Mouse (Mus musculus) CH12.LX (cell line): ENCODE measurements around the gene Tmc8. TPM values are rescaled to one million over a fixed set of nuclear protein-coding genes. Genes with fewer than 3 reads are reported as not detected.
A peak's percentile ranks its signal among the peaks of the same experiment; 100 is the strongest.

Experiments
- DNase-seq: peaks from one replicate; pipeline ENCODE4 v3.0.0-alpha.2; 2013; ENCODE audit errors: extremely low read depth
- H3K27ac ChIP-seq: 2 replicates; pipeline ENCODE4 v1.5.1; 2012; ENCODE audit warnings: low read depth, mild to moderate bottlenecking, control low read depth, moderate library complexity; ENCODE audit not compliant: insufficient read depth
- H3K27me3 ChIP-seq: replicated peaks from 2 replicates; pipeline ENCODE3; 2012; ENCODE audit warnings: inconsistent platforms
- H3K36me3 ChIP-seq, 2 experiments: replicated peaks in 1 of 2; 2 replicates each; pipeline versions ENCODE3 to v1.6.1; 2012; ENCODE audit warnings: inconsistent platforms in 1 of 2, low read length in 1 of 2, mild to moderate bottlenecking in 1 of 2, mixed read lengths in 1 of 2, moderate library complexity in 1 of 2; ENCODE audit not compliant: control insufficient read depth in 1 of 2, insufficient read depth in 1 of 2
- H3K4me1 ChIP-seq, 2 experiments: 2 replicates each; pipeline ENCODE4 v1.6.1; 2012; ENCODE audit warnings: inconsistent platforms in 1 of 2, moderate library complexity in 1 of 2; ENCODE audit not compliant: insufficient read depth in 2 of 2, control insufficient read depth in 1 of 2
- H3K4me2 ChIP-seq: 2 replicates; pipeline ENCODE4 v1.6.1; 2012; ENCODE audit warnings: low read depth, mild to moderate bottlenecking, control low read depth; ENCODE audit not compliant: poor library complexity, insufficient read depth, severe bottlenecking
- H3K4me3 ChIP-seq, 3 experiments: fragments of 150-350 bp in 1 of 3; sonication (generic) in 1 of 3; replicated peaks in 1 of 3; 2 replicates each; pipeline versions ENCODE3 to v1.5.1; 2011 to 2012; ENCODE audit warnings: low read depth in 2 of 3, low read length in 2 of 3, mild to moderate bottlenecking in 2 of 3, moderate library complexity in 2 of 3, control low read depth in 1 of 3, improper control_type of control experiment in 1 of 3, inconsistent platforms in 1 of 3, mixed read lengths in 1 of 3; ENCODE audit not compliant: poor library complexity in 1 of 3
- H3K79me2 ChIP-seq: replicated peaks from 2 replicates; pipeline ENCODE4 v1.6.1; 2012; ENCODE audit warnings: mild to moderate bottlenecking, moderate library complexity; ENCODE audit not compliant: control insufficient read depth, poor library complexity, insufficient read depth, severe bottlenecking; ENCODE audit errors: extremely low read depth
- H3K9ac ChIP-seq: 2 replicates; pipeline ENCODE4 v1.6.1; 2012; ENCODE audit warnings: low read depth, mild to moderate bottlenecking, control low read depth, moderate library complexity; ENCODE audit not compliant: insufficient read depth
- H3K9me3 ChIP-seq: replicated peaks from 2 replicates; pipeline ENCODE3; 2012; ENCODE audit warnings: low read length, inconsistent platforms, mixed read lengths
- BHLHE40 ChIP-seq: IDR thresholded peaks from 2 replicates; pipeline ENCODE4 v1.6.1; 2011; ENCODE audit warnings: mild to moderate bottlenecking, low read depth, low read length, improper control_type of control experiment
- CHD1 ChIP-seq: IDR thresholded peaks from 2 replicates; pipeline ENCODE4 v1.6.1; 2012; ENCODE audit warnings: low read depth, low read length, improper control_type of control experiment, inconsistent platforms
- CHD2 ChIP-seq: IDR thresholded peaks from 2 replicates; pipeline ENCODE4 v1.6.1; 2011; ENCODE audit warnings: low read length, improper control_type of control experiment
- CTCF ChIP-seq, 2 experiments: IDR thresholded peaks in 1 of 2; conservative IDR thresholded peaks in 1 of 2; 2 replicates each; pipeline ENCODE4 v1.5.1; 2011 to 2012; ENCODE audit warnings: low read depth in 2 of 2, low read length in 2 of 2, improper control_type of control experiment in 1 of 2, inconsistent platforms in 1 of 2, mild to moderate bottlenecking in 1 of 2, moderate library complexity in 1 of 2
- E2F4 ChIP-seq: IDR thresholded peaks from 2 replicates; pipeline ENCODE4 v1.6.1; 2011; ENCODE audit warnings: low read depth, low read length, improper control_type of control experiment; ENCODE audit not compliant: insufficient replicate concordance
- ELF1 ChIP-seq: IDR thresholded peaks from 2 replicates; pipeline ENCODE4 v1.6.1; 2014; ENCODE audit warnings: low read depth, mild to moderate bottlenecking, inconsistent platforms, low read length, improper control_type of control experiment
- EP300 ChIP-seq: IDR thresholded peaks from 2 replicates; pipeline ENCODE4 v1.6.1; 2011; ENCODE audit warnings: low read length, improper control_type of control experiment
- ETS1 ChIP-seq: conservative IDR thresholded peaks from 2 replicates; pipeline ENCODE4 v1.6.1; 2012; ENCODE audit warnings: low read depth, mild to moderate bottlenecking, inconsistent platforms, low read length, improper control_type of control experiment, moderate library complexity
- GABPA ChIP-seq: IDR thresholded peaks from 2 replicates; pipeline ENCODE4 v1.6.1; 2012; ENCODE audit warnings: low read depth, low read length, improper control_type of control experiment, inconsistent platforms; ENCODE audit not compliant: insufficient replicate concordance
- HCFC1 ChIP-seq: IDR thresholded peaks from 2 replicates; pipeline ENCODE4 v1.6.1; 2012; ENCODE audit warnings: low read depth, mild to moderate bottlenecking, inconsistent platforms, low read length, improper control_type of control experiment
- IRF4 ChIP-seq: IDR thresholded peaks from 2 replicates; pipeline ENCODE4 v1.6.1; 2014; ENCODE audit warnings: low read depth, mild to moderate bottlenecking, inconsistent platforms, low read length, improper control_type of control experiment
- JUN ChIP-seq: IDR thresholded peaks from 2 replicates; pipeline ENCODE4 v1.6.1; 2011; ENCODE audit warnings: low read depth, mild to moderate bottlenecking, low read length, improper control_type of control experiment, moderate library complexity; ENCODE audit not compliant: insufficient read depth
- JUND ChIP-seq: conservative IDR thresholded peaks from 2 replicates; pipeline ENCODE4 v1.6.1; 2011; ENCODE audit warnings: low read depth, low read length, improper control_type of control experiment
- KAT2A ChIP-seq: IDR thresholded peaks from 2 replicates; pipeline ENCODE4 v1.6.1; 2012; ENCODE audit warnings: low read length, improper control_type of control experiment, inconsistent platforms; ENCODE audit not compliant: insufficient replicate concordance
- MAFK ChIP-seq: IDR thresholded peaks from 2 replicates; pipeline ENCODE4 v1.6.1; 2011; ENCODE audit warnings: low read length, improper control_type of control experiment; ENCODE audit not compliant: insufficient replicate concordance
- MAX ChIP-seq: IDR thresholded peaks from 2 replicates; pipeline ENCODE4 v1.6.1; 2011; ENCODE audit warnings: low read length, improper control_type of control experiment
- MAZ ChIP-seq: IDR thresholded peaks from 2 replicates; pipeline ENCODE4 v1.6.1; 2012; ENCODE audit warnings: low read depth, mild to moderate bottlenecking, inconsistent platforms, low read length, improper control_type of control experiment, moderate library complexity
- MEF2A ChIP-seq: IDR thresholded peaks from 2 replicates; pipeline ENCODE4 v1.6.1; 2014; ENCODE audit warnings: low read depth, mild to moderate bottlenecking, inconsistent platforms, low read length, improper control_type of control experiment, borderline replicate concordance
- MXI1 ChIP-seq: IDR thresholded peaks from 2 replicates; pipeline ENCODE4 v1.6.1; 2011; ENCODE audit warnings: mild to moderate bottlenecking, low read depth, low read length, improper control_type of control experiment
- MYC ChIP-seq: IDR thresholded peaks from 2 replicates; pipeline ENCODE4 v1.6.1; 2011; ENCODE audit warnings: low read depth, mild to moderate bottlenecking, improper control_type of control experiment, low read length
- NELFE ChIP-seq: IDR thresholded peaks from 2 replicates; pipeline ENCODE4 v1.6.1; 2011; ENCODE audit warnings: low read depth, low read length, improper control_type of control experiment
- NRF1 ChIP-seq: IDR thresholded peaks from 2 replicates; pipeline ENCODE4 v1.6.1; 2014; ENCODE audit warnings: low read depth, mild to moderate bottlenecking, inconsistent platforms, low read length, improper control_type of control experiment, moderate library complexity
- PAX5 ChIP-seq: IDR thresholded peaks from 2 replicates; pipeline ENCODE4 v1.6.1; 2012; ENCODE audit warnings: low read length, inconsistent platforms, mixed read lengths
- POLR2A ChIP-seq: IDR thresholded peaks from 2 replicates; pipeline ENCODE4 v1.6.1; 2011; ENCODE audit warnings: low read depth, mild to moderate bottlenecking, improper control_type of control experiment, low read length
- POLR2AphosphoS2 ChIP-seq: IDR thresholded peaks from 2 replicates; pipeline ENCODE4 v1.6.1; 2011; ENCODE audit warnings: low read depth, low read length, improper control_type of control experiment
- RAD21 ChIP-seq: IDR thresholded peaks from 2 replicates; pipeline ENCODE4 v1.6.1; 2011; ENCODE audit warnings: low read depth, mild to moderate bottlenecking, low read length, improper control_type of control experiment, moderate library complexity
- RCOR1 ChIP-seq: conservative IDR thresholded peaks from 2 replicates; pipeline ENCODE4 v1.6.1; 2012; ENCODE audit warnings: low read depth, mild to moderate bottlenecking, inconsistent platforms, low read length, improper control_type of control experiment
- SIN3A ChIP-seq: IDR thresholded peaks from 2 replicates; pipeline ENCODE4 v1.6.1; 2012; ENCODE audit warnings: low read length, improper control_type of control experiment, inconsistent platforms
- SMC3 ChIP-seq: IDR thresholded peaks from 2 replicates; pipeline ENCODE4 v1.6.1; 2011; ENCODE audit warnings: low read depth, low read length, improper control_type of control experiment
- TBP ChIP-seq: conservative IDR thresholded peaks from 2 replicates; pipeline ENCODE4 v1.6.1; 2011; ENCODE audit warnings: low read depth, low read length, improper control_type of control experiment
- TCF12 ChIP-seq: IDR thresholded peaks from 2 replicates; pipeline ENCODE4 v1.6.1; 2014; ENCODE audit warnings: low read depth, mild to moderate bottlenecking, inconsistent platforms, low read length, improper control_type of control experiment
- UBTF ChIP-seq: IDR thresholded peaks from 2 replicates; pipeline ENCODE4 v1.6.1; 2012; ENCODE audit warnings: low read depth, mild to moderate bottlenecking, inconsistent platforms, low read length, improper control_type of control experiment, moderate library complexity
- USF1 ChIP-seq: IDR thresholded peaks from 2 replicates; pipeline ENCODE4 v1.6.1; 2014; ENCODE audit warnings: low read depth, mild to moderate bottlenecking, inconsistent platforms, low read length, improper control_type of control experiment
- USF2 ChIP-seq: conservative IDR thresholded peaks from 2 replicates; pipeline ENCODE4 v1.6.1; 2011; ENCODE audit warnings: low read depth, low read length, improper control_type of control experiment
- ZC3H11A ChIP-seq: IDR thresholded peaks from 2 replicates; pipeline ENCODE4 v1.6.1; 2012; ENCODE audit warnings: low read depth, mild to moderate bottlenecking, inconsistent platforms, low read length, improper control_type of control experiment
- ZKSCAN1 ChIP-seq: IDR thresholded peaks from 2 replicates; pipeline ENCODE4 v1.6.1; 2012; ENCODE audit warnings: low read depth, inconsistent platforms, low read length, improper control_type of control experiment, borderline replicate concordance
- ZMIZ1 ChIP-seq: IDR thresholded peaks from 2 replicates; pipeline ENCODE4 v1.6.1; 2012; ENCODE audit warnings: low read depth, mild to moderate bottlenecking, inconsistent platforms, low read length, improper control_type of control experiment
- ZNF384 ChIP-seq: IDR thresholded peaks from 2 replicates; pipeline ENCODE4 v1.6.1; 2012; ENCODE audit warnings: low read depth, low read length, improper control_type of control experiment, inconsistent platforms
- dilution Hi-C: fragments of 300-500 bp; cut with MboI; formaldehyde crosslinking; loops from 2 replicates; pipeline ENCODE4 v1.14.3; 2020; ENCODE audit warnings: low sequenced_read_pairs; ENCODE audit not compliant: extremely low pct_unique_long_range_greater_than_20kb, extremely low pct_ligation_motif_present
- in situ Hi-C: fragments of 300-500 bp; cut with MboI; formaldehyde crosslinking; loops from 3 replicates; pipeline ENCODE4 v1.14.3; 2019; ENCODE audit warnings: low sequenced_read_pairs, low pct_ligation_motif_present, low pct_unique_long_range_greater_than_20kb, mixed read lengths
- polyA plus RNA-seq: library from polyadenylated mRNA; unstranded; fragments of >175 nt; gene quantifications from 2 replicates; pipeline ENCODE4 v1.2.1, GENCODE M21; 2012; ENCODE audit warnings: low read depth; ENCODE audit not compliant: insufficient read length
- total RNA-seq, 2 experiments: library from RNA; depleted of rRNA; stranded (reverse); fragments of 300-350 nt in 1 of 2; fragments of >200 nt in 1 of 2; gene quantifications; 2 replicates each; pipeline ENCODE4 v1.2.3; 2012 to 2014

Tmc8 gene
- total and polyA plus RNA-seq, 3 experiments, result 2.2 to 9.8 (median 6.1) TPM

DNA sequence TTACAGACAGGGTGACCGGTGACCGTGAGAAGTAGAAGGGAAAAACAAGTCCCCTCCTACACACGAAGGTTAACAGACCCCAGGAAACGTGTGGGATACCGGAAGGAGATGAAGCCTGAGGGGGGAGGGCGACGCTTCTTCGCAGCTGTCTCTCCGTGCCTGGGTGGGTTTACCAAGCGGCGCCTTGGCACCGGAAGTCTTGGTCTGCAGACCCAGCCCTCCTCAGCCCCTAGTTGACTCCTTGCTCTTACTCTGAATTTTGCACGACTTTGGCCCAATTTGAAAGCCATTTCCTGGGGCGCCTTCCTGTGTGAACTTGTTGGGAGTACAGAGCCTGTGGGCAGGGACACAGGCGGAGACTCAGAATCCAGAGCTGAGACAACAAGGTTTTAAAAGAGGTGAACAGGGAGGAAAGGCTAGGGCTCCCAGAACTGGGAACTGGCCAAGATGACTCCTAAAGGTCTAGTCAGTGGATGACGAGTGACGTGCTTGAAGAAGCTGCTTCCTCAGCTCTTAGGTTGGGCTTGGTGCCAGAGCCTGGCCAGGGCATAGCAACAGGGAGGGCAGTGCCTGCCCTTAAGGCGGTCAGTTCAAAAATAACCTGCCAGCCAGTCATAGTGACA, 566 bp upstream of the Tmc8 start:
- peak overlapping the region; percentile 41 for H3K4me2 ChIP-seq
- TF ChIP-seq TCF12 (no peak; the same call in 1 of the 2 replicates), MEF2A (no peak), ETS1 (peak; percentile 31; the same call in 1 of the 2 replicates), CTCF (conservative IDR thresholded peaks at IDR 0.05 in 1 of 2, IDR thresholded peaks at IDR 0.05 in 1 of 2; ENCODE audit: low read depth in 2 of 2, low read length in 2 of 2) (0 out of 4 replicates have a peak, but pooled peaks of 1 of the 2 experiments have one; percentile 0), NELFE (no peak), E2F4 (no peak), MXI1 (no peak), POLR2AphosphoS2 (no peak), HCFC1 (no peak), IRF4 (no peak), CHD1 (no peak), BHLHE40 (0 out of 2 replicates have a peak, but pooled peaks have one; percentile 18), ZC3H11A (no peak), EP300 (no peak), ELF1 (peak; percentile 74), SIN3A (no peak), SMC3 (no peak), JUND (no peak), RCOR1 (no peak), UBTF (no peak; the same call in 1 of the 2 replicates), ZNF384 (no peak), JUN (no peak), MAX (no peak), PAX5 (no peak), ZMIZ1 (0 out of 2 replicates have a peak, but pooled peaks have one; percentile 2), MAZ (no peak), MAFK (no peak), USF1 (no peak), RAD21 (no peak), MYC (no peak), KAT2A (no peak), ZKSCAN1 (no peak), USF2 (no peak), POLR2A (no peak), NRF1 (no peak), CHD2 (0 out of 2 replicates have a peak, but pooled peaks have one; percentile 17), TBP (no peak), GABPA (no peak)
- H3K36me3 ChIP-seq, result peaks cover 14 to 46% of the 10 kb centered on the region in 2 experiments
- H3K9ac ChIP-seq, result peak overlapping the region; percentile 19
- dilution Hi-C loops, result no loop called here
- peaks cover 8 to 57% of the 10 kb centered on the region in 2 experiments; a peak in 3 of 4 replicates for H3K4me1 ChIP-seq
- peak overlapping the region; percentile 50 for H3K27ac ChIP-seq
- H3K9me3 ChIP-seq, result no peaks in the 10 kb centered on the region
- in situ Hi-C loops, result no loop called here
- H3K27me3 ChIP-seq, result no peaks in the 10 kb centered on the region
- no peak for DNase-seq
- no peaks in the 10 kb centered on the region for H3K79me2 ChIP-seq
- H3K4me3 ChIP-seq, result peak overlapping the region; percentile 31 to 94 (median 71)
